Mouse (Mus musculus) lung, postnatal 0 days (tissue): ENCODE measurements around the gene Rpl35. TPM values are rescaled to one million over a fixed set of nuclear protein-coding genes. Genes with fewer than 3 reads are reported as not detected.
A peak's percentile ranks its signal among the peaks of the same experiment; 100 is the strongest.

Experiments used
- ATAC-seq: fragments of 200-750 bp; cut with Nextera tagmentation; 2 replicates; pipeline ENCODE4 v1.8.0; 2017; ENCODE audit warnings: moderate library complexity
- DNase-seq: peaks from one replicate; pipeline ENCODE4 v3.0.0-alpha.2; 2016; ENCODE audit warnings: low spot score
- H3K27ac ChIP-seq: fragments of 300-500 bp; sonication (generic); 2 replicates; pipeline ENCODE4 v1.5.1; 2014; ENCODE audit warnings: antibody characterized with exemption, mild to moderate bottlenecking, low read length, mixed read lengths
- H3K27me3 ChIP-seq: fragments of 300-500 bp; sonication (generic); replicated peaks from 2 replicates; pipeline ENCODE4 v1.6.1; 2014; ENCODE audit warnings: low read length, mixed read lengths; ENCODE audit not compliant: insufficient read depth
- H3K36me3 ChIP-seq: fragments of 300-500 bp; sonication (generic); 2 replicates; pipeline ENCODE4 v1.6.1; 2014; ENCODE audit warnings: low read length, mixed read lengths; ENCODE audit not compliant: insufficient read depth
- H3K4me1 ChIP-seq: fragments of 300-500 bp; sonication (generic); 2 replicates; pipeline ENCODE4 v1.6.1; 2014; ENCODE audit warnings: antibody characterized with exemption, low read depth, low read length, mixed read lengths; ENCODE audit not compliant: insufficient read depth
- H3K4me2 ChIP-seq: fragments of 300-500 bp; sonication (generic); replicated peaks from 2 replicates; pipeline ENCODE4 v1.6.1; 2014; ENCODE audit warnings: low read depth, mild to moderate bottlenecking, low read length, moderate library complexity, mixed read lengths
- H3K4me3 ChIP-seq: fragments of 300-500 bp; sonication (generic); 2 replicates; pipeline ENCODE4 v1.5.1; 2014; ENCODE audit warnings: low read depth, low read length
- H3K9ac ChIP-seq: fragments of 300-500 bp; sonication (generic); replicated peaks from 2 replicates; pipeline ENCODE4 v1.6.1; 2014; ENCODE audit warnings: low read depth, mild to moderate bottlenecking
- H3K9me3 ChIP-seq: fragments of 300-500 bp; sonication (generic); 2 replicates; pipeline ENCODE4 v1.6.1; 2016; ENCODE audit warnings: low read length, mixed read lengths
- CTCF ChIP-seq: IDR thresholded peaks from 2 replicates; pipeline ENCODE4 v1.5.1; 2016; ENCODE audit warnings: antibody characterized with exemption, mild to moderate bottlenecking
- EP300 ChIP-seq: IDR thresholded peaks from 2 replicates; pipeline ENCODE4 v1.6.1; 2016; ENCODE audit warnings: antibody characterized with exemption, mild to moderate bottlenecking, control low read depth
- WGBS: fragments of 180-500 bp; shearing (Covaris S2); extraction: QIAGEN DNeasy Blood & Tissue Kit; methylation state at CpG from one replicate; pipeline ENCODE4 v1.1.7; 2014; 5-methylcytosine and 5-hydroxymethylcytosine counted together
- polyA plus RNA-seq: library from polyadenylated mRNA; unstranded; fragments of >200 nt; fragmentation: Nextera tagmentation; extraction: Ambion mirVana; gene quantifications from 2 replicates; pipeline ENCODE4 v1.2.1, GENCODE M21; 2015

The Rpl35 gene
- polyA plus RNA-seq, 1 experiment from 2014 or later = 675 TPM

DNA sequence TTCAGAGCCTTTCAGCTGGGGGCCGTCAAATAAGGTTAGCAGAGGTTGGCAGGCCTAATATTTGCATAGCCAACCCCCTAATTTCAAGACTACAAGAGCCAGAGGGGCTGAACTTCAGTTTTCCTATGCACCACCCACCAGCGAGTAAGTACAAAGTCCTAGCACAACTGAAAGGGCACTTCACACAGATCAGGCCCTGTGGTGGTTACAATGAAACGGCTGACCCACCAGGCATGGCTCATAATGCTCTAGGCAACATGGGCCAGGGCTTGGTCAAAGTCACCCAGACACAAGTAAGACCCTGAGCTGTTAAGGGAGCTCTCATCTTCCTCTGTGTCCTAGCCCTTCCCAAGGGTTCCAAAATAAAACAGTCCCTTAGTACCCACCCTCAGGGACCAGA, 3.6 kb downstream of the Rpl35 start:
- no peak overlapping the region for H3K4me2 ChIP-seq
- H3K36me3 ChIP-seq = peaks cover 9% of the 10 kb centered on the region
- no peak overlapping the region for H3K9ac ChIP-seq
- H3K9me3 ChIP-seq = no peaks in the 10 kb centered on the region
- no peaks in the 10 kb centered on the region for H3K27me3 ChIP-seq
- WGBS = 79% methylated on average over 3 of the region's 3 CpGs
- no peak overlapping the region for H3K4me3 ChIP-seq
- H3K4me1 ChIP-seq = peaks cover 16% of the 10 kb centered on the region; the same call in 1 of the 2 replicates
- TF ChIP-seq EP300 (no peak), CTCF (no peak)
- DNase-seq = no peak
- no peak for ATAC-seq
- no peak overlapping the region for H3K27ac ChIP-seq

DNA sequence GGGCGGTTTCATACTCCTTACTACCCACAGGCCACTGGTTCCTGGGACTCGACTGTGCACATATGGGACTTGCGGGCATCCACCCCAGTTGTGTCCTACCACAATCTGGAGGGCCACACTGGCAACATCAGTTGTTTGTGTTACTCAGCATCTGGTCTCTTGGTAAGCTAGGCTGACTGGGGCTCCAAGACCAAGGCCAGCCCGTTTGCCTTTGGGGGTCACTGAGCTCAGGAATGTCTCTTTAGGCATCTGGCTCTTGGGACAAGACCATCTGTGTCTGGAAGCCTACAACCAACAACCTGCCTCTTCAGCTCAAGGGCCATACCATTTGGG, 4.9 kb downstream of the Rpl35 start:
- H3K9ac ChIP-seq = no peak overlapping the region
- H3K27ac ChIP-seq = no peak overlapping the region
- TF ChIP-seq EP300 (no peak), CTCF (no peak)
- H3K4me3 ChIP-seq = no peak overlapping the region
- peaks cover 10% of the 10 kb centered on the region; the same call in 1 of the 2 replicates for H3K4me1 ChIP-seq
- peaks cover 9% of the 10 kb centered on the region for H3K36me3 ChIP-seq
- DNase-seq = no peak
- 76% methylated on average over 4 of the region's 4 CpGs for WGBS
- ATAC-seq = no peak
- H3K27me3 ChIP-seq = no peaks in the 10 kb centered on the region
- H3K4me2 ChIP-seq = no peak overlapping the region
- H3K9me3 ChIP-seq = no peaks in the 10 kb centered on the region

DNA sequence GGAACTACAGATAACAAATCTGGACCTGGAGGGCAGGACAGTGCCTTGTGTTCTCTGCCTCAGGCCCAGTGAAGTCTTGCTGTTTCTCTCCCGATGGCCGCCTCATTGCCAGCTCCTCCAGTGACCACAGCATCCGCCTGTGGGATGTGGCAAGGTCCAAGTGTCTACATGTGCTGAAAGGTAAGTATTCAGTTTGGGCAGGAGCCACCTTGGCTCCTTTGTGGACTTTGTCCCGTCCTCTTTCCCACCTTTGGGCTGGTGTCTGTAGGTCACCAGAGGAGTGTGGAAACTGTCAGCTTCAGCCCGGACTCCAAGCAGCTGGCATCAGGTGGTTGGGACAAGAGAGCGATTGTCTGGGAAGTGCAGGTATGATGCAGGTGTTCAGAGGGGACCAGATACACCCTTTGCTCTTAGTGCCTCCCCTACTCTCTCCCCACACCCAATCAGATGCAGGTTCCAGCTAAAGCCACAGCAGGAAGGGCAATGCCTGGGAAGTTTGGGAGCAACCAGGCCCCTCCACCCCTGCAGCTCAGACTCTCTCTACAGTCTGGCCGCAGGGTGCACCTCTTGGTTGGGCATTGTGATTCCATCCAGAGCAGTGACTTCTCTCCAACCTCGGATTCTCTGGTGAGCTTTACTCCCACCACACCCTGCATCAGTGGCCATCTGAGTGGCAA, 5.4 kb downstream of the Rpl35 start:
- H3K27me3 ChIP-seq = no peaks in the 10 kb centered on the region
- no peak for ATAC-seq
- TF ChIP-seq CTCF (no peak), EP300 (no peak)
- no peak for DNase-seq
- peaks cover 10% of the 10 kb centered on the region; the same call in 1 of the 2 replicates for H3K4me1 ChIP-seq
- 62% methylated on average over 8 of the region's 8 CpGs for WGBS
- no peak overlapping the region for H3K4me3 ChIP-seq
- H3K36me3 ChIP-seq = peaks cover 9% of the 10 kb centered on the region
- H3K27ac ChIP-seq = no peak overlapping the region
- no peak overlapping the region for H3K9ac ChIP-seq
- no peak overlapping the region for H3K4me2 ChIP-seq
- no peaks in the 10 kb centered on the region for H3K9me3 ChIP-seq

DNA sequence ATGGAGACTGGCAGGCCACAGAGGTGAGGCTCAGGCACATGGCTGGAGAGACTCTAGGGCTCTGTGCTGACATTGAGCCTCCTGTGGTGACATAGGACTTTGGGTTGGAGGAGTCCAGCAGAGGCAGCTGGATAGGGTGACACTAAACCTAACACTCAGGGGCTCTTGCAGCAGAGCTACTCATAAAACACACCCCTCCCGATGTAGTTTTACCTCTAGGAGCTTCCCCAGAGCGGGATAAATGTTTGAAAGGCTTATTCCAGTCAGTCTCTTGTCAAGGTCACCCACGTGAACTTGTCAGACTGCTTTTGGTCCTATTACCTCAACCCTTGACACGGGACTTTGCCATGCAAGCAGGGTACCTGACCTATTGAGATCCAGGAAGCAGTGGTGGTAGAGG, 6.0 kb downstream of the Rpl35 start:
- H3K4me1 ChIP-seq = peaks cover 10% of the 10 kb centered on the region; the same call in 1 of the 2 replicates
- H3K27ac ChIP-seq = no peak overlapping the region
- ATAC-seq = no peak
- 27% methylated on average over 4 of the region's 4 CpGs for WGBS
- no peaks in the 10 kb centered on the region for H3K27me3 ChIP-seq
- peaks cover 9% of the 10 kb centered on the region for H3K36me3 ChIP-seq
- no peaks in the 10 kb centered on the region for H3K9me3 ChIP-seq
- no peak for TF ChIP-seq CTCF
- no peak for TF ChIP-seq EP300
- H3K9ac ChIP-seq = no peak overlapping the region
- DNase-seq = no peak
- H3K4me3 ChIP-seq = no peak overlapping the region
- H3K4me2 ChIP-seq = no peak overlapping the region

DNA sequence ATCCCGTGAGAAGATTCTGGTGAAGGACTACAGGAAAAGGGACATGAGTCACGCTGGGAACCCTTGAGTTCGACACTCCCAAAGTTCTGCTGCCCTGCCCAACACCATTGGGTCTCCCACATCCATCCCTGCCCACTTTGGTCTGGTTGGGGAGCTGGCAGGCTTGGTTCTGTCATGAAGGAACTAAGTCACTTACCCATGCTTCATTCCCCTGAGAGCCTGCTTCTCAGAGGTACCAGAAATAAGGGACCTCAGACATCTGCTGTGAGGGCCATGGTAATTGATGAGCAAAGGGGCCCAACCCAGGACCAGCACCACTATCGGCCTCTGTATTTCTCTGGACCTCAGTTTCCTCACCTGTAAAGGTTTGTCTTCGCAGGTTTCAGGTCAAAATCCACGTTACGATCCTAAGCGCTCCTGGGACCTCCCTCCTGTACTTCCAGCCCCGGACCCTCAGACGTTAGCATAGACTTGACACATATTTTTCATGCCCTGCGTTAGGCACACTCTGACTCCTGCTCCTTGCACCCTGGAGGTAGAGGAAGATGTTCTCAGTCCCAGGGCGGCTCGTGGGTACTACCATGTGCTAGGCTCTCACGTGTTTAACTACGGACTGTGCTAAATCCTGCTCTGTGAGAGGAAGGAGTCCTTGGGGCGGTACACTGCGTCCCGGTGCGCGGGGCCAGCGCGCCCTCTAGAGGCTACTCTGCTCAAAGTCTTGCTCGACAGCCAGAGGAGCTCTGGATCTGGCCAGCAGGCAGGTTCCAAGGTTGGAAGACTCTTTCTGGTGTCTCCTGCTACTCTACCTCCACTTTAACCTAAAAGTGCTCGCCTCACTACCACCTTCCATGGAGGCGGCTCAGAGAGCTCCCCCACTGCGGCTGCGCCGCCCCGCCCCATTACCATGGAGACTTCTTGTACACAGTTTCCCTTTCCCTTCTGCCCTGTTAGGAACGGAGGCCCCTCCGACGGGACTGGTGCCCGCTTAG, 7.7 kb downstream of the Rpl35 start, which contains the start of gene Wdr38:
Gene Wdr38 (plus strand): TSS at position 91 of the 989 bp plus-strand sequence.
- 11% methylated on average over 33 of the region's 33 CpGs for WGBS
- peak within 1 kb of the TSS; percentile 20; the same call in 1 of the 2 replicates for H3K27ac ChIP-seq

DNA sequence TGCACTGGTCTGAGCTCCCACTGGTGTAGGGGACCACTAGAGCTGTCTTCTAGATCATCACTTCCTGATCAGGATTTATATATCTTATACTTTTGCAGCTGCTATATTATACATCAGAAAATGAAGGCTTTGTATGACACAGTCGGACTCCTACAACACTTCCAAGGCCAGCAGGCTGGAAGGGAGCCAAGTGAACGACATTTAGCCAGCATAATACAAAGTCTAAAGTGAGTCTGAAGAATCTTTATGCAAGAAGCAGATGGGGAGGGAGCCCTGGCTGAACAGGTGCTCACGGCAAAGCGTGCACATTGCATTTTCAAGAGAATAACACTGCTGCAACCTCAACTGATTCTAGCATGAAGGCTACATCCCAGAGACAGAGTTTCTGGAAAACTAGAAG, 13.0 kb downstream of the Rpl35 start:
- Histone ChIP-seq H3K27ac (no peak overlapping the region), H3K4me3 (no peak overlapping the region), H3K27me3 (no peaks in the 10 kb centered on the region), H3K9me3 (no peaks in the 10 kb centered on the region), H3K9ac (no peak overlapping the region; the same call in 1 of the 2 replicates), H3K4me1 (no peaks in the 10 kb centered on the region; the same call in 1 of the 2 replicates), H3K36me3 (no peaks in the 10 kb centered on the region), H3K4me2 (no peak overlapping the region)
- ATAC-seq = no peak
- WGBS = 20% methylated on average over 4 of the region's 4 CpGs
- DNase-seq = no peak
- no peak for TF ChIP-seq CTCF
- no peak for TF ChIP-seq EP300

More for the DNA sequence above, 7.7 kb downstream of the Rpl35 start, which contains the start of gene Wdr38:
- peak within 1 kb of the TSS; percentile 63 for H3K4me2 ChIP-seq
- TF ChIP-seq CTCF (peak; percentile 98), EP300 (no peak)
- peak; percentile 91 for DNase-seq
- no peaks in the 10 kb centered on the region for H3K27me3 ChIP-seq
- no peaks in the 10 kb centered on the region for H3K9me3 ChIP-seq
- peaks cover 3% of the 10 kb centered on the region; the same call in 1 of the 2 replicates for H3K4me1 ChIP-seq
- peak within 1 kb of the TSS; percentile 48 for H3K9ac ChIP-seq
- peaks cover 9% of the 10 kb centered on the region for H3K36me3 ChIP-seq
- ATAC-seq = peak; percentile 97
- peak within 1 kb of the TSS; percentile 53 for H3K4me3 ChIP-seq
